Mouse (Mus musculus): ENCODE results near the gene Slc16a2. TPM values are rescaled to one million over a fixed set of nuclear protein-coding genes. Genes with fewer than 3 reads are reported as not detected.

Slc16a2 gene
- polyA plus RNA-seq, 1 experiment from 2014 or later, result 17.0 TPM

GRCm38 (mm10) chrX:103796961-103797360 is 24.8 kb downstream of the Slc16a2 start:
- Histone ChIP-seq H3K9ac (no peak overlapping the region), H3K27ac (no peak overlapping the region), H3K36me3 (no peaks in the 10 kb centered on the region), H3K27me3 (peaks cover 64% of the 10 kb centered on the region), H3K9me3 (replicated peaks) (no peaks in the 10 kb centered on the region), H3K4me1 (no peaks in the 10 kb centered on the region), H3K4me2 (replicated peaks) (no peak overlapping the region), H3K4me3 (no peak overlapping the region)
- no peak for ATAC-seq (ENCODE audit: low FRiP score)
- WGBS, result 97% methylated on average over 1 of the region's 1 CpGs

DNA sequence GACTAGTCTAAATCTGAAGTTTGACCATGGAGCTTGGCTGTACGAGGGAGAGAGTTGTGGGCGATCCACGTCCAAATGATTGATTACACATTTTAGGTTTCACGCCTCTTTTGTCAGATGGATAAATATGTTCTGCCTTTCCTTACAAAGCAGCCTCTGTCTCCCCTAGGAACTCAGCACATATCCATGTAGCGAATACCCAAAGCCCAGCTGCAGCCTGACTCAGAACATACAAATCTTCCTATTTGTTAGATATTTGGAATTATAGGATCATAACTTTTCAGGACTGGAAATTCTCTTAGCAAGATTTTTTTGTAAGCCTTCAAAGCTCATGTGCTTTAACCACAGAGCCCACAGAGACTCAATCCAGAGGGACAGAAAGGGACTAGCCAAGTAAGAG is 26.3 kb downstream of the Slc16a2 start:
- Histone ChIP-seq H3K27ac (no peak overlapping the region), H3K4me2 (replicated peaks) (no peak overlapping the region), H3K27me3 (peaks cover 77% of the 10 kb centered on the region), H3K4me3 (no peak overlapping the region), H3K9ac (no peak overlapping the region), H3K36me3 (no peaks in the 10 kb centered on the region), H3K9me3 (replicated peaks) (no peaks in the 10 kb centered on the region), H3K4me1 (no peaks in the 10 kb centered on the region)
- no peak for ATAC-seq (ENCODE audit: low FRiP score)
- 56% methylated on average over 5 of the region's 5 CpGs for whole genome bisulfite sequencing

DNA sequence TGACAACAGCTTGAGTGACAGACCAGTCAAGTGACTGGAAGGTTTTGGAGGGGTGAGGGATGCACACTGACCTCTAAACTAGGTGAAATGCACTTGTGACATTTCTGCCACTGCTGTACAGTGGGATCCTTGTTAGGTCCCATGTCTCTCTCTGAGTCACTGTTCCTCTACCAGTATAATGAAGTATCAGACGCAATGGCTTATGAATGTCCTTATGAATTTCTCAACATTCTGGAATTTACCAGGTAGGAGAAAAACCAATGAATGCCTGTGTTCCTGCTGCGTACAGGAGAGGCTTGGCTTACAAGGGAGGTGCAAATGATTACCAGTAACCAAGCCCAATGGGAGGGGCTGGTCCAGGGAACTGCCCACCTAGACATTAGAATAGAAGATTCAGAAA is 30.5 kb downstream of the Slc16a2 start:
- Histone ChIP-seq H3K9me3 (replicated peaks) (no peaks in the 10 kb centered on the region), H3K4me1 (no peaks in the 10 kb centered on the region), H3K27me3 (peaks cover 58% of the 10 kb centered on the region), H3K36me3 (no peaks in the 10 kb centered on the region), H3K4me3 (no peak overlapping the region), H3K27ac (no peak overlapping the region), H3K4me2 (replicated peaks) (no peak overlapping the region), H3K9ac (no peak overlapping the region)
- WGBS, result 81% methylated on average over 2 of the region's 2 CpGs
- no peak for ATAC-seq (ENCODE audit: low FRiP score)

DNA sequence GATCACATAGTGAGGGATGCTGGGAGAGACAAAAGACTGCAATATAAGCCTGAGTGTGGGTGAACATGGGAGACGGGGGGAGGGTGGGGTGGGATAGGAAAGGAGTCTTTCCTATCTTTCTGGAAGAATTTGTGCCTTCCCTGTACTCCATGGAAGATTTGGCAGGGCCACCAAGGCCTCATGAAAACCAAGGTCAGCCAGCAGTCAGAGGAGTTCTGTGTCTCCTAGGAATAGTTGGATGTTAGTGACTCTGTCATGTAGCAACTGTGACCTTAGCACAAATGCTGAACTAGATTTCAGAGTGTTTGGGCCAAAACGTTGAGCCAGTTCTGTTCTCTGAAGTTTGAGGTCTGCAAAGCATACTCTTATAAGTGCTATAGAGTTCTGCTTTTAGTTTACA is 36.1 kb downstream of the Slc16a2 start:
- Histone ChIP-seq H3K9me3 (replicated peaks) (no peaks in the 10 kb centered on the region), H3K36me3 (no peaks in the 10 kb centered on the region), H3K4me2 (replicated peaks) (no peak overlapping the region), H3K9ac (no peak overlapping the region), H3K27me3 (peaks cover 51% of the 10 kb centered on the region), H3K4me1 (no peaks in the 10 kb centered on the region), H3K27ac (no peak overlapping the region), H3K4me3 (no peak overlapping the region)
- ATAC-seq (ENCODE audit: low FRiP score), result no peak
- WGBS, result 67% methylated on average over 2 of the region's 2 CpGs

DNA sequence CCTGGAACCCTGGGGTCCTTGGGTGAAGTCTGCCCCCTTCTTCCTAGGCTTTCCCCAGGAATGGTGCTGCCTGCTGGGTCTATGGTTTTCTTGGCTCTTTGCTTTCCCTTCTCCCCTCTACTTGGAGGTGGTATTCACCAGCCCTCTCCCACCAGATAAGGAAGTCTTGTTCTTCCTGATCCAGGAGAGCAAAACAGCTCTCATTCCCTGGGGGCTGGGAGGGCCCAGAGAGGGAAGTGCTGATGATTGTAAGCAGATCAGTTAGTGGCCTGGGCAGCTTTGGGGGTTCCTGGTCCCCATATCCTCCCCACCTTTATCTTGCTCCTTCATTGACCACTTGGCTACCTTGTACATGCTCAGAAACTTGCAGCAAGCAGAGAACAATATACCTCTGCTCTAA is 45.4 kb downstream of the Slc16a2 start:
- no peak for ATAC-seq (ENCODE audit: low FRiP score)
- Histone ChIP-seq H3K4me2 (replicated peaks) (no peak overlapping the region), H3K27ac (no peak overlapping the region), H3K4me3 (no peak overlapping the region), H3K4me1 (no peaks in the 10 kb centered on the region), H3K36me3 (no peaks in the 10 kb centered on the region), H3K27me3 (peaks cover 64% of the 10 kb centered on the region), H3K9me3 (replicated peaks) (no peaks in the 10 kb centered on the region), H3K9ac (no peak overlapping the region)

- H3K27ac ChIP-seq, result no peak overlapping the region
- no peak for ATAC-seq (ENCODE audit: low FRiP score)
- no peaks in the 10 kb centered on the region for H3K36me3 ChIP-seq
- H3K4me2 ChIP-seq (replicated peaks), result no peak overlapping the region
- peaks cover 53% of the 10 kb centered on the region for H3K27me3 ChIP-seq
- no peak overlapping the region for H3K9ac ChIP-seq
- no peak overlapping the region for H3K4me3 ChIP-seq
- H3K9me3 ChIP-seq (replicated peaks), result no peaks in the 10 kb centered on the region
- WGBS, result 86% methylated on average over 1 of the region's 1 CpGs
- H3K4me1 ChIP-seq, result peaks cover 9% of the 10 kb centered on the region
These were observed 75.6 kb downstream of the Slc16a2 start for GRCm38 (mm10) chrX:103746197-103746596.

GRCm38 (mm10) chrX:103744171-103745039 is 77.4 kb downstream of the Slc16a2 start:
- 36% methylated on average over 7 of the region's 7 CpGs for WGBS
- peaks cover 69% of the 10 kb centered on the region for H3K27me3 ChIP-seq
- H3K9ac ChIP-seq, result no peak overlapping the region

GRCm38 (mm10) chrX:103742057-103742315 is 79.8 kb downstream of the Slc16a2 start:
- Histone ChIP-seq H3K4me3 (no peak overlapping the region), H3K27ac (no peak overlapping the region), H3K4me2 (replicated peaks) (no peak overlapping the region), H3K4me1 (peaks cover 9% of the 10 kb centered on the region), H3K27me3 (peaks cover 82% of the 10 kb centered on the region), H3K9me3 (replicated peaks) (no peaks in the 10 kb centered on the region), H3K36me3 (no peaks in the 10 kb centered on the region), H3K9ac (no peak overlapping the region)
- ATAC-seq (ENCODE audit: low FRiP score), result no peak
- 68% methylated on average over 2 of the region's 2 CpGs for WGBS

More at GRCm38 (mm10) chrX:103744171-103745039, 77.4 kb downstream of the Slc16a2 start:
- peak; percentile 94 for ATAC-seq (ENCODE audit: low FRiP score)
- Histone ChIP-seq H3K36me3 (no peaks in the 10 kb centered on the region), H3K9me3 (replicated peaks) (no peaks in the 10 kb centered on the region), H3K4me1 (peaks cover 9% of the 10 kb centered on the region), H3K4me2 (replicated peaks) (no peak overlapping the region), H3K27ac (peak overlapping the region; percentile 72), H3K4me3 (no peak overlapping the region)

DNA sequence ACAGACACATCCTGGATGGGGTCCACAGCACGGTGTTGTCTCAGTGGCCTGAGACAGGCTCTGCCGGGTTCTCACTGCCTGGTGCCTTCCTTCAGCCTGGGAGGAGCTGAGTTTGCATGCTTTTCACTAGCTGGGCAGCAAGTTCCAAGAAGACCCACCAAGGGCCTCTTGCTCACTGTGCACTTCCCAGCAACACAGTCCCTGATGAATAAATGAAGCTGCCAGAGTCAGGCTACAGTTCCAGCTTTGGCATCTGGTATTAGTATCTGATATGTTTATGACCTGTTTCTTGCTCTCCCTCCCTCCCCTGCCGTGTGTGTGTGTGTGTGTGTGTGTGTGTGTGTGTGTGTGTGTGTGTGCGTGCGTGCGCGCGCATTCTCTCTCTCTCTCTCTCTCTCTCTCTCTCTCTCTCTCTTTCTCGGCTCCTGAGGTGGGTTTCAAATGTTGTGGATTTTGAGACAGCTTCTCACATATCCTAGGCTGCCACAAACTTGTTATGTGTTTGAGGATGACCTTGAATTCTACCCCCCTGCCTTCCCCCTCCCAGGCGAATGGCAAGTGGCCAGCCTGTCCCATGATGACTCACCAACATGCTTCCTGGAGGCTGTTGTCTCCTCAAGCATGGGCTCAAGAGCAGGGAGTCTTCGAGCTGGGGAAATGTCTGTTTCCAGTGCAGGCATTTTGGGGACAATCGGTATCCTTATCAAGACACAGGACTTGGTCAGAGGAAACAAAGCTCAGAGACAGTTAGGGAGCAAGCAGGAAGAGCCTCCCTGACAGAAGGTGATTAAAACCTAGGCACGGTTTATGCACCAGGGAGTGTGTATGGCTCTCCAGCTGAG is 80.3 kb downstream of the Slc16a2 start:
- ATAC-seq (ENCODE audit: low FRiP score), result no peak
- no peak overlapping the region for H3K4me3 ChIP-seq
- H3K9me3 ChIP-seq (replicated peaks), result no peaks in the 10 kb centered on the region
- H3K36me3 ChIP-seq, result no peaks in the 10 kb centered on the region
- H3K27me3 ChIP-seq, result peaks cover 82% of the 10 kb centered on the region
- H3K4me1 ChIP-seq, result peaks cover 9% of the 10 kb centered on the region
- H3K9ac ChIP-seq, result no peak overlapping the region
- WGBS, result 60% methylated on average over 6 of the region's 13 CpGs
- no peak overlapping the region for H3K27ac ChIP-seq
- H3K4me2 ChIP-seq (replicated peaks), result no peak overlapping the region

DNA sequence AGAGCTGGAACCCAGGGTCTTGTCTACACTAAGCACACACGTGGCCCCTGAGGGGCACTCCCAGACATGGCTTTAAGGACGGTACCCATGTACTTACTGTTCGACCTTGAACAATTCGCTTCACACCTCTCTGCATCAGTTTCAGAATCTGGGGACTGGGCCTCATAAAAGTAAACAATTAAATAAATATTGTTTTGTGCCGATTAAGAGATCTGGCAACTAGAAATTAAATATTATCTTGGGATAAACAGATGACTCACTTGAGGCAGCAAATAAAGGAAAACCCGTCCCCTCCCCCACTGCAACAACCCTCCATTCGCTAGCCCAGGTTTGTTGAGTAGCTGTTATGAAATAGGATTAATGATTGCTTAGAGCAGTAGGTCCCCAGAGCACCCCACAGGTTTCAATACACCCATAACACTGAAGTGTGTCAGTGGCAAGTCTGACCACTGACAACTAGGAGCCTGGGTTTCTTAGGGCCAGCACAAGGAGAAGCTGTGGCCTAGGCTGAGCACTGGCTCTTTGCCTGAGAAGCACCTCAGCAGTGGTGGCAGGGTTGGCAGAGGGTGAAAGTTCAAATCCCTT is 87.7 kb downstream of the Slc16a2 start:
- WGBS, result 84% methylated on average over 7 of the region's 7 CpGs
- H3K9me3 ChIP-seq (replicated peaks), result no peaks in the 10 kb centered on the region
- ATAC-seq (ENCODE audit: low FRiP score), result no peak
- peaks cover 82% of the 10 kb centered on the region for H3K27me3 ChIP-seq
- no peaks in the 10 kb centered on the region for H3K36me3 ChIP-seq
- H3K9ac ChIP-seq, result no peak overlapping the region
- H3K27ac ChIP-seq, result no peak overlapping the region
- H3K4me2 ChIP-seq (replicated peaks), result no peak overlapping the region
- H3K4me1 ChIP-seq, result no peaks in the 10 kb centered on the region
- H3K4me3 ChIP-seq, result no peak overlapping the region

DNA sequence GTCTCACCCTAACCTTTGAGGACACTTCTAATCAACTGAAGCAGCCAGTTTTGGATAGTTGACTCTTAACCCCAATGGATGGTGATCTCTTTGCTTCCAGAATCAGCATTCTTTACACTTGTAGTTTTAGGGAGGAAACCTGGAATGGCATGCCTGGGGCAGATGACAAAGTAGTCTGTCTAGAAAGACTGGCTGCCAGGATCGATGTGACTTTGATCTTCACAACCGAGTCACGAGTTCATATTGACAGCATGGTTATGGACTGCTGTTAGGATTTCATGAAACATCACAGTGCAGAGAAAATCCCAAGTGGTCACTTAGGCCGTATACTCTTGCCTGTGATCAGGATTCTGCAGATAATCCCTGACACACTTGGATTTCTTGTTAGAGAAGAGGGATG is 88.7 kb downstream of the Slc16a2 start:
- Histone ChIP-seq H3K4me1 (no peaks in the 10 kb centered on the region), H3K36me3 (no peaks in the 10 kb centered on the region), H3K27me3 (peaks cover 80% of the 10 kb centered on the region), H3K9me3 (replicated peaks) (no peaks in the 10 kb centered on the region), H3K27ac (no peak overlapping the region), H3K9ac (no peak overlapping the region), H3K4me2 (replicated peaks) (no peak overlapping the region), H3K4me3 (no peak overlapping the region)
- ATAC-seq (ENCODE audit: low FRiP score), result no peak
- WGBS, result 82% methylated on average over 4 of the region's 4 CpGs

- no peak for ATAC-seq (ENCODE audit: low FRiP score)
- Histone ChIP-seq H3K9ac (no peak overlapping the region), H3K4me1 (no peaks in the 10 kb centered on the region), H3K27ac (no peak overlapping the region), H3K4me3 (no peak overlapping the region), H3K27me3 (peaks cover 74% of the 10 kb centered on the region), H3K4me2 (replicated peaks) (no peak overlapping the region), H3K9me3 (replicated peaks) (no peaks in the 10 kb centered on the region), H3K36me3 (no peaks in the 10 kb centered on the region)
- 75% methylated on average over 4 of the region's 4 CpGs for WGBS
These were observed 89.6 kb downstream of the Slc16a2 start for GRCm38 (mm10) chrX:103732033-103732703.
